Mouse (Mus musculus) neural tube, embryonic 13.5 days (tissue): ENCODE measurements around the gene Rnf207. TPM values are rescaled to one million over a fixed set of nuclear protein-coding genes. Genes with fewer than 3 reads are reported as not detected.

Experiments used
- ATAC-seq: fragments of 200-750 bp; cut with Nextera tagmentation; 2 replicates; pipeline ENCODE4 v1.8.0; 2017; ENCODE audit warnings: low read depth, mild to moderate bottlenecking, moderate TSS enrichment, moderate library complexity
- H3K27ac ChIP-seq: fragments of 300-500 bp; sonication (generic); replicated peaks from 2 replicates; pipeline ENCODE4 v1.5.1; 2015; ENCODE audit warnings: moderate library complexity, mild to moderate bottlenecking, inconsistent platforms
- H3K27me3 ChIP-seq: fragments of 300-500 bp; sonication (generic); 2 replicates; pipeline ENCODE4 v1.6.1; 2015; ENCODE audit warnings: mild to moderate bottlenecking, inconsistent platforms
- H3K36me3 ChIP-seq: fragments of 300-500 bp; sonication (generic); 2 replicates; pipeline ENCODE4 v1.6.1; 2015; ENCODE audit warnings: mild to moderate bottlenecking, inconsistent platforms
- H3K4me1 ChIP-seq: fragments of 300-500 bp; sonication (generic); replicated peaks from 2 replicates; pipeline ENCODE4 v1.6.1; 2015; ENCODE audit warnings: inconsistent platforms
- H3K4me2 ChIP-seq: fragments of 300-500 bp; sonication (generic); 2 replicates; pipeline ENCODE4 v1.6.1; 2015; ENCODE audit warnings: inconsistent platforms, mild to moderate bottlenecking, moderate library complexity
- H3K4me3 ChIP-seq: fragments of 300-500 bp; sonication (generic); 2 replicates; pipeline ENCODE4 v1.5.1; 2015; ENCODE audit warnings: mild to moderate bottlenecking, inconsistent platforms
- H3K9ac ChIP-seq: fragments of 300-500 bp; sonication (generic); 2 replicates; pipeline ENCODE4 v1.6.1; 2015; ENCODE audit warnings: moderate library complexity, mild to moderate bottlenecking, inconsistent platforms
- H3K9me3 ChIP-seq: fragments of 300-500 bp; sonication (generic); 2 replicates; pipeline ENCODE4 v1.6.1; 2016; ENCODE audit warnings: inconsistent platforms
- WGBS: fragments of 180-500 bp; shearing (Covaris S2); methylation state at CpG from one replicate; pipeline ENCODE4 v1.1.7; 2015; 5-methylcytosine and 5-hydroxymethylcytosine counted together
- polyA plus RNA-seq: library from polyadenylated mRNA; unstranded; fragments of >200 nt; fragmentation: Nextera tagmentation; extraction: Ambion mirVana; gene quantifications from 2 replicates; pipeline ENCODE4 v1.2.1, GENCODE M21; 2015

Rnf207 gene
- polyA plus RNA-seq, 1 experiment from 2014 or later, result 10.4 TPM

DNA sequence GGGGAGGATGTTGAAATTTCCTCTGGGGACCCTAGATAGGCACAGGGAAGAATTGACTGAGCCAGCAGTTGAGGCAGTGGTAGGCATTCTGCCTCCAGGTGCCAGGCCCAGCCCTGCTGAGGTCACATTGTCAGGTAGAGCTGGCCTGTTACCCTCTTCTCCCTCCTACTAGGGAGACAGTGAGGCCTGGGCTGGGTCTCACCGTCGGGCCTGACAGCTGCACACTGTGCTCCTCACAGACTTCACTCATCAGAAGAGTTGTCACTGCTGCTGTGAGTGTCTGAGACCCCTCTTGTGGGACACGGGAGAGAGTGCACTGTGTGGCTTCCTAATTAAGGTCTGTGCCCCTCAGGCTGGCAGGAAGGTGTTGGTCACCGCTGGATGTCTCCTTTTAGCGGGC lies 53.0 kb downstream of the Rnf207 start:
- ATAC-seq, result no peak
- Histone ChIP-seq H3K27me3 (0 out of 2 replicates have a peak, but pooled peaks cover 3% of the 10 kb centered on the region), H3K4me1 (peaks cover 50% of the 10 kb centered on the region), H3K27ac (no peak overlapping the region), H3K9ac (no peak overlapping the region), H3K4me3 (no peak overlapping the region), H3K4me2 (no peak overlapping the region), H3K9me3 (no peaks in the 10 kb centered on the region), H3K36me3 (peaks cover 16% of the 10 kb centered on the region; the same call in 1 of the 2 replicates)
- 59% methylated on average over 5 of the region's 5 CpGs for WGBS

DNA sequence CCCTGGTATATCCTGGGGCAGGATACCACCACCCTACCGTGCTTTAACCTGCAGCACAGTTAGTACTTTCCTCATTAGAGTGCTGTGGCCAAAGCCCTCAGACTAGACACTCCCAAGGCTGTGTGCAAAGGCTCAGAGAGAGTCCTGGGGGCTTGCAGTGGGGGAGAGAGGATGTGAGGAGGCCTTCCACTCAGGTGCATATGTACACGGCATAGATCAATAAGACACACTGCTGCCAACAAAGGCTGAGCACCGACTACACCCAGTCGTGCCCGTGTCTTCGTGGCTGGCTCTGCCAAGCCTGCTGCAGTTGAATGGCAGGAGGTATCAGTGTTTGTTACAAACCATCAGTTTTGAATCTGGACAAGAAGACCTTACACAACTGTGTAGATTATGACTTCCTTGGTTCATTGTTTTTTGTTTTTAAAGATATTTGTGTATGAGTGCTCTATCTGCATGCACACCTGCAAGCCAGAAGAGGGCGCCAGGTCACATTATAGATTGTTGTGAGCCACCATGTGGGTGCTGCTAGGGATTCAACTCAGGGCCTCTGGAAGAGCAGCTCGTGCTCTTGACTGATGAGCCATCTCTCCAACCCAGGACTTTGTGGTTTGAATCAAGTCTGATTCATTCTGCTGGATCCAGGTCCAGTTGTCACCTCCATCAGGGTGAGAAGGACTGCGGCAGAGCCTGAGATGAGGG lies 53.8 kb downstream of the Rnf207 start:
- 90% methylated on average over 9 of the region's 9 CpGs for WGBS
- peaks cover 50% of the 10 kb centered on the region for H3K4me1 ChIP-seq
- H3K4me3 ChIP-seq, result no peak overlapping the region
- H3K27me3 ChIP-seq, result no peaks in the 10 kb centered on the region
- H3K9ac ChIP-seq, result no peak overlapping the region
- H3K27ac ChIP-seq, result no peak overlapping the region
- no peak overlapping the region for H3K4me2 ChIP-seq
- ATAC-seq, result no peak
- H3K36me3 ChIP-seq, result peaks cover 17% of the 10 kb centered on the region; the same call in 1 of the 2 replicates
- H3K9me3 ChIP-seq, result no peaks in the 10 kb centered on the region

DNA sequence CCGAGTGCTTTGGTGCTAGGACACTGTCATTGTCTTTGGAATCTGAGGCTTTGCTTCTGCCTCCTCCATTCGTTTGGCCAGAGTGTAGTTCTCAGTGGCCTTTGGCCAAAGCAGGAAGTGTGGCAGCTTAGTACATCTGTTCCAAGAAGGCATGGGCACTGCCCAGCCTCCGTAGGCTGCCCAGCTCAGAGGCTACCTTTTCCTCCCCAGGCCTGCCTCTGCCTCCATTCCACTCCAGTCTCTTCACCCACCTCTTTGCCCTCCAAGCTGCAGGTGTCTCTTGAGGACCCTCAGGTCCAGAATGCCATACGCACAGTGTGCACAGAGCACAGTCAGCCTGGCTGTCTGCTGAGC lies 54.6 kb downstream of the Rnf207 start:
- Histone ChIP-seq H3K9me3 (no peaks in the 10 kb centered on the region), H3K27ac (no peak overlapping the region), H3K4me2 (0 out of 2 replicates have a peak overlapping the region, but pooled peaks have one; percentile 16), H3K27me3 (no peaks in the 10 kb centered on the region), H3K4me1 (peaks cover 48% of the 10 kb centered on the region), H3K36me3 (peaks cover 17% of the 10 kb centered on the region; the same call in 1 of the 2 replicates), H3K4me3 (no peak overlapping the region), H3K9ac (no peak overlapping the region)
- ATAC-seq, result no peak
- WGBS, result 58% methylated on average over 4 of the region's 4 CpGs

GRCm38 (mm10) chr4:152263512-152264176 lies 55.1 kb downstream of the Rnf207 start:
- Histone ChIP-seq H3K36me3 (peaks cover 17% of the 10 kb centered on the region; the same call in 1 of the 2 replicates), H3K9me3 (no peaks in the 10 kb centered on the region), H3K9ac (no peak overlapping the region), H3K27me3 (no peaks in the 10 kb centered on the region), H3K4me1 (peaks cover 43% of the 10 kb centered on the region), H3K4me2 (0 out of 2 replicates have a peak overlapping the region, but pooled peaks have one; percentile 16), H3K4me3 (no peak overlapping the region), H3K27ac (no peak overlapping the region)
- WGBS, result 34% methylated on average over 10 of the region's 10 CpGs
- ATAC-seq, result no peak

DNA sequence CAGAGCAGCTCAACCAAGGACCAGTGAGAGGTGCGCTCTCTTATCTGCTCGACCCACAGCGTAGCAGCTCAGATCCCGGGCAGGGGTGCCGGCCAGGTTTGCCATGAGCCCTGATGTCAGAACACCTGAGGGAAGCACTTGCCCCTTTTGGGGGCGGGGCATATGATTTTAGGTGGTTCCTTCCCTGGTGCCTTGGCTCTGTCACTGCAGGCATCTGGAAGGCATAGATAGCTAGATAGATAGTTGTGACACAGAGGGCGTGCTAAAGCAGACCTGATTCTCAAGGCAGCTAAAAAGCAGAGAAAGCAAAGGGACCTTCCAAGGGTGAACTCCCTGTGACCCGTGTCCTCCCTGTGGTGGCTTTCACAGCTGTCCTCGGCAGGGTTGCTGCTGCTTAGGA lies 55.7 kb downstream of the Rnf207 start:
- Histone ChIP-seq H3K4me2 (no peak overlapping the region), H3K27ac (no peak overlapping the region), H3K4me3 (no peak overlapping the region), H3K4me1 (peaks cover 38% of the 10 kb centered on the region), H3K9me3 (no peaks in the 10 kb centered on the region), H3K27me3 (no peaks in the 10 kb centered on the region), H3K9ac (no peak overlapping the region), H3K36me3 (peaks cover 15% of the 10 kb centered on the region; the same call in 1 of the 2 replicates)
- ATAC-seq, result no peak
- WGBS, result 67% methylated on average over 9 of the region's 9 CpGs

DNA sequence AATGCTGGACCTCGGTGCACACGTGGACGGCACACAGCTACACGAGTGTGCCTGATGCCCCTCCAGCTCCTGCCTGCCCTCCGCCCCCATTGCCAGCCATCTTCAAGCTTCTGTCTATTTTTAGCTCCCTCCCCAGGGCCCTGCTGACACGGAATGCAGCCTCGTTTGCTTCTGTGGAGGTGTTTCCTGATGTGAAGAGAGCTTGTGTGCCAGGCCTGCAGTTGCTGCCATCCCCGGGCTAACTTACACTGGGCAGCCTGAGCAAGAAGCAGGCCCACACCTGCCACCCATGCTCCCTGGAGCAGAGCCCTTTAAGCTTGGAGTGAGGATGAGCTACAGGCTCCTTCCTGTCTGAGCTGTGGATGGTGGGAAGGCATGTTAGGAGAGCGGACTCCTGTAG lies 56.6 kb downstream of the Rnf207 start:
- Histone ChIP-seq H3K9me3 (no peaks in the 10 kb centered on the region), H3K36me3 (peaks cover 13% of the 10 kb centered on the region; the same call in 1 of the 2 replicates), H3K4me3 (no peak overlapping the region), H3K27ac (no peak overlapping the region), H3K27me3 (no peaks in the 10 kb centered on the region), H3K4me2 (no peak overlapping the region), H3K4me1 (peaks cover 31% of the 10 kb centered on the region), H3K9ac (no peak overlapping the region)
- WGBS, result 72% methylated on average over 9 of the region's 9 CpGs
- ATAC-seq, result no peak

DNA sequence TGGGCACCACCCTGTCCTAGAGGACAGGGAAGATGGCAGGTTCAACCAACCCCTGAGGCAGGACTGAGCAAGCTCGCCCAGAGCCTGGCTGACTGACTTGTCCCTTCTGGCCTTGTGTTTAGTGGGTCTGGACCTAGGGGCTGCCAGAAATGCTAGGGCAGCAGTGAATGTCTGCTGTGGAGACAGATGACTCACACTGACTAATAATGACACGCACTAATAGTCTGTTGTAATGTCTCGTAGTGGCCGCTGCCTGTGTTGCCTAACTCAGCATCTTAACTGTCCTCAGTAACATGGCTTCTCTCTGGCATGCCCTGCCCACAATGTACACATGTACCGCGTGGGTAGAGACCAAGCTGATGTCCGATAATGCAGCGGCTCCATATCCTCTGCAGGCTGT lies 58.3 kb downstream of the Rnf207 start:
- H3K27ac ChIP-seq, result no peak overlapping the region
- H3K4me1 ChIP-seq, result peaks cover 29% of the 10 kb centered on the region
- no peak overlapping the region for H3K4me2 ChIP-seq
- H3K4me3 ChIP-seq, result no peak overlapping the region
- WGBS, result 93% methylated on average over 8 of the region's 8 CpGs
- no peak for ATAC-seq
- no peaks in the 10 kb centered on the region for H3K27me3 ChIP-seq
- peaks cover 16% of the 10 kb centered on the region; the same call in 1 of the 2 replicates for H3K36me3 ChIP-seq
- no peaks in the 10 kb centered on the region for H3K9me3 ChIP-seq
- H3K9ac ChIP-seq, result no peak overlapping the region

DNA sequence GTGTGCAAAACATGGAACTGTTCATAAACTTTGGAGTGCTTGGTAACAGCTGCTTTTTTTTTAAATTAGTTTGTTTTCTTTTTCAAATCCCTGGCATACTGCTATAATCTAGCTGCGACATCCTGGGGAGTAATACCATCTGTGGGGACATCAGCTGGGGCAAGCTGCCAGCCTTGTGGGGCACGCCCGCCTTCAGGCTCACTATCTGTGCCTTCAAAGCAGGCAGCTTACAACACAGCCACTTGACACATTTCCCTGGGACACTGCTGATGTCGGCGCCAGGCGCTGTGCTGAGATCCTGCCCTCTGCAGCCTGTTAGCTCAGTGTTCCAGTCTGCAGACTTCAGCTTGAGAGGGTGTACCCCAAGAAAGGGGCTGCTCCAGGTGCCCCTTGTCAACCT lies 61.7 kb downstream of the Rnf207 start:
- Histone ChIP-seq H3K9ac (no peak overlapping the region), H3K36me3 (peaks cover 21% of the 10 kb centered on the region), H3K27me3 (no peaks in the 10 kb centered on the region), H3K4me2 (no peak overlapping the region), H3K27ac (no peak overlapping the region), H3K4me1 (peaks cover 14% of the 10 kb centered on the region), H3K4me3 (no peak overlapping the region), H3K9me3 (no peaks in the 10 kb centered on the region)
- ATAC-seq, result no peak
- WGBS, result 63% methylated on average over 6 of the region's 6 CpGs

Other genes starting within 250 kb of the Rnf207 start
- gene Plekhg5, start 246.5 kb downstream of the Rnf207 start, polyA plus RNA-seq, result 9.9 and 10.7 TPM in 2 replicates
- gene Tnfrsf25, start 203.1 kb downstream of the Rnf207 start, polyA plus RNA-seq, result 0.84 and 1.8 TPM in 2 replicates
- gene Espn, start 166.6 kb downstream of the Rnf207 start, polyA plus RNA-seq, result 0.21 and 0.51 TPM in 2 replicates
- 0.13 and 0.15 TPM in 2 replicates for gene Hes2, start 160.1 kb downstream of the Rnf207 start, polyA plus RNA-seq
- 316 and 346 TPM in 2 replicates for gene Acot7, start 140.9 kb downstream of the Rnf207 start, polyA plus RNA-seq
- gene Gpr153, start 44.8 kb downstream of the Rnf207 start, polyA plus RNA-seq, result 10.7 and 11.8 TPM in 2 replicates
- 0.24 and 0.26 TPM in 2 replicates for gene Hes3, start 27.3 kb downstream of the Rnf207 start, polyA plus RNA-seq
- gene Icmt, start 21.8 kb downstream of the Rnf207 start, polyA plus RNA-seq, result 17.9 and 21.7 TPM in 2 replicates
- 198 and 217 TPM in 2 replicates for gene Rpl22, start 6.7 kb upstream of the Rnf207 start, polyA plus RNA-seq
- 26.0 and 30.8 TPM in 2 replicates for gene Chd5, start 19.7 kb upstream of the Rnf207 start, polyA plus RNA-seq
- 4.9 and 5.4 TPM in 2 replicates for gene Nphp4, start 157.7 kb upstream of the Rnf207 start, polyA plus RNA-seq
- gene Kcnab2, start 158.9 kb upstream of the Rnf207 start, polyA plus RNA-seq, result 29.3 and 32.6 TPM in 2 replicates